Comparison of ENCODE assay signal across 22 mouse cellular contexts in genomic region chr16:7163688-7164087, GRCm38 (mm10).
DNase-seq lines count a peak whose midpoint lies in the region; ATAC-seq and TF ChIP-seq lines count a peak whose summit lies in the region.
"Had no signal": no experiment of that assay in that cellular context is flagged by ENCODE, and none has a peak within 500 bp of the region (broad histone marks: within the 10 kb centered on the region; RNA-seq: fewer than 3 reads in every experiment).

No protein-coding gene starts in this region.

- no peak for TF ChIP-seq CTCF in forebrain, postnatal 0 days (IDR thresholded peaks at IDR 0.05; ENCODE audit: low read depth)

- no peak overlapping the region for H3K4me3 ChIP-seq in forebrain, embryonic 10.5 days
- H3K4me3 ChIP-seq in forebrain, postnatal 0 days (ENCODE audit: low read depth, low read length) = no peak overlapping the region
- no peak overlapping the region for H3K4me3 ChIP-seq in hindbrain, embryonic 13.5 days
- H3K4me3 ChIP-seq in hindbrain, embryonic 10.5 days = no peak overlapping the region
- no peak overlapping the region for H3K4me3 ChIP-seq in hindbrain, embryonic 15.5 days
- no peak overlapping the region for H3K4me3 ChIP-seq in neural tube, embryonic 14.5 days (ENCODE audit: low read depth, low read length)
- H3K4me3 ChIP-seq: gastrocnemius, adult 2 months; heart, embryonic 10.5 days; intestine, embryonic 15.5 days; liver, embryonic 12.5 days; stomach, embryonic 15.5 days had no signal

- no peaks in the 10 kb centered on the region for H3K36me3 ChIP-seq in forebrain, embryonic 10.5 days (replicated peaks)
- H3K36me3 ChIP-seq in forebrain, postnatal 0 days (ENCODE audit: insufficient read depth) = no peaks in the 10 kb centered on the region
- H3K36me3 ChIP-seq in hindbrain, embryonic 13.5 days = no peaks in the 10 kb centered on the region
- no peaks in the 10 kb centered on the region for H3K36me3 ChIP-seq in hindbrain, embryonic 10.5 days
- no peaks in the 10 kb centered on the region for H3K36me3 ChIP-seq in hindbrain, embryonic 15.5 days
- H3K36me3 ChIP-seq in neural tube, embryonic 14.5 days (ENCODE audit: control insufficient read depth, insufficient read depth, low read length) = no peaks in the 10 kb centered on the region
- H3K36me3 ChIP-seq: heart, embryonic 10.5 days; intestine, embryonic 15.5 days; liver, embryonic 12.5 days; stomach, embryonic 15.5 days had no signal

- ATAC-seq in forebrain, postnatal 0 days = no peak
- no peak for ATAC-seq in hindbrain, embryonic 13.5 days (ENCODE audit: low FRiP score)
- no peak for ATAC-seq in hindbrain, embryonic 15.5 days (ENCODE audit: low FRiP score, low read depth)
- ATAC-seq in neural tube, embryonic 14.5 days (ENCODE audit: low read depth) = peak; percentile 56; the same call in 1 of the 2 replicates
- ATAC-seq: intestine, embryonic 15.5 days; liver, embryonic 12.5 days had no signal

- peaks cover 43% of the 10 kb centered on the region for H3K4me1 ChIP-seq in forebrain, embryonic 10.5 days
- no peaks in the 10 kb centered on the region for H3K4me1 ChIP-seq in forebrain, postnatal 0 days (ENCODE audit: insufficient read depth)
- H3K4me1 ChIP-seq in hindbrain, embryonic 13.5 days (replicated peaks) = peaks cover 41% of the 10 kb centered on the region
- peaks cover 4% of the 10 kb centered on the region; the same call in 1 of the 2 replicates for H3K4me1 ChIP-seq in hindbrain, embryonic 10.5 days (replicated peaks)
- H3K4me1 ChIP-seq in hindbrain, embryonic 15.5 days (replicated peaks) = peaks cover 24% of the 10 kb centered on the region
- peaks cover 26% of the 10 kb centered on the region for H3K4me1 ChIP-seq in neural tube, embryonic 14.5 days (ENCODE audit: control insufficient read depth, insufficient read depth, low read length)
- H3K4me1 ChIP-seq: intestine, embryonic 15.5 days; liver, embryonic 12.5 days; stomach, embryonic 15.5 days had no signal

- DNase-seq in forebrain, embryonic 10.5 days (ENCODE audit: extremely low spot score, low spot score) = no peak
- no peak for DNase-seq in forebrain, postnatal 0 days
- no peak for DNase-seq in hindbrain, embryonic 10.5 days (ENCODE audit: low spot score)
- no peak for DNase-seq in layer of hippocampus, adult 9-11 months
- DNase-seq: adrenal gland, postnatal 10 days; cerebellum, adult 2 months; cerebellum, postnatal 36 days; embryo, embryonic 11 days; gastrocnemius, adult 2 months; heart, postnatal 4 days; kidney, adult 8-10 months; kidney, postnatal 10 days; lung, adult 18-20 months; lung, postnatal 14 days; thymus, postnatal 25 days had no signal

- H3K27me3 ChIP-seq in forebrain, embryonic 10.5 days (ENCODE audit: poor library complexity, severe bottlenecking) = no peaks in the 10 kb centered on the region
- no peaks in the 10 kb centered on the region for H3K27me3 ChIP-seq in forebrain, postnatal 0 days (ENCODE audit: insufficient read depth, low read length)
- no peaks in the 10 kb centered on the region for H3K27me3 ChIP-seq in hindbrain, embryonic 13.5 days
- H3K27me3 ChIP-seq in hindbrain, embryonic 10.5 days (ENCODE audit: insufficient read depth, poor library complexity, severe bottlenecking) = no peaks in the 10 kb centered on the region
- H3K27me3 ChIP-seq in hindbrain, embryonic 15.5 days = no peaks in the 10 kb centered on the region
- H3K27me3 ChIP-seq in neural tube, embryonic 14.5 days (ENCODE audit: control insufficient read depth, insufficient read depth, low read length) = no peaks in the 10 kb centered on the region
- H3K27me3 ChIP-seq: intestine, embryonic 15.5 days; liver, embryonic 12.5 days; stomach, embryonic 15.5 days had no signal

- WGBS in forebrain, embryonic 10.5 days = 85% methylated on average over 4 of the region's 4 CpGs
- WGBS in forebrain, postnatal 0 days = 76% methylated on average over 4 of the region's 4 CpGs
- WGBS in hindbrain, embryonic 13.5 days = 78% methylated on average over 4 of the region's 4 CpGs
- WGBS in hindbrain, embryonic 10.5 days = 86% methylated on average over 4 of the region's 4 CpGs
- WGBS in hindbrain, embryonic 15.5 days = 62% methylated on average over 4 of the region's 4 CpGs
- 59% methylated on average over 4 of the region's 4 CpGs for WGBS in neural tube, embryonic 14.5 days

- no peak overlapping the region for H3K9ac ChIP-seq in forebrain, postnatal 0 days
- no peak overlapping the region for H3K9ac ChIP-seq in hindbrain, embryonic 13.5 days
- no peak overlapping the region for H3K9ac ChIP-seq in hindbrain, embryonic 15.5 days
- H3K9ac ChIP-seq in neural tube, embryonic 14.5 days (replicated peaks; ENCODE audit: low read depth, low read length) = no peak overlapping the region
- H3K9ac ChIP-seq: intestine, embryonic 15.5 days; liver, embryonic 12.5 days; stomach, embryonic 15.5 days had no signal

- no peak overlapping the region for H3K4me2 ChIP-seq in forebrain, postnatal 0 days (ENCODE audit: low read depth)
- no peak overlapping the region for H3K4me2 ChIP-seq in hindbrain, embryonic 13.5 days
- H3K4me2 ChIP-seq in hindbrain, embryonic 15.5 days = no peak overlapping the region
- H3K4me2 ChIP-seq in neural tube, embryonic 14.5 days (ENCODE audit: low read depth, low read length) = no peak overlapping the region
- H3K4me2 ChIP-seq: intestine, embryonic 15.5 days; liver, embryonic 12.5 days; stomach, embryonic 15.5 days had no signal

- H3K27ac ChIP-seq in forebrain, embryonic 10.5 days = peak overlapping the region; percentile 57
- H3K27ac ChIP-seq in forebrain, postnatal 0 days (ENCODE audit: low read depth, low read length) = no peak overlapping the region
- H3K27ac ChIP-seq in hindbrain, embryonic 13.5 days = peak overlapping the region; percentile 84
- H3K27ac ChIP-seq in hindbrain, embryonic 10.5 days = no peak overlapping the region
- peak overlapping the region; percentile 58 for H3K27ac ChIP-seq in hindbrain, embryonic 15.5 days (replicated peaks)
- peak overlapping the region; percentile 67 for H3K27ac ChIP-seq in neural tube, embryonic 14.5 days (ENCODE audit: low read depth, low read length)
- H3K27ac ChIP-seq: gastrocnemius, adult 2 months; heart, embryonic 10.5 days; intestine, embryonic 15.5 days; liver, embryonic 12.5 days; stomach, embryonic 15.5 days had no signal

- H3K9me3 ChIP-seq in forebrain, embryonic 10.5 days = no peaks in the 10 kb centered on the region
- H3K9me3 ChIP-seq in forebrain, postnatal 0 days (ENCODE audit: low read length) = no peaks in the 10 kb centered on the region
- no peaks in the 10 kb centered on the region for H3K9me3 ChIP-seq in hindbrain, embryonic 13.5 days
- H3K9me3 ChIP-seq in hindbrain, embryonic 10.5 days = no peaks in the 10 kb centered on the region
- no peaks in the 10 kb centered on the region for H3K9me3 ChIP-seq in hindbrain, embryonic 15.5 days
- no peaks in the 10 kb centered on the region for H3K9me3 ChIP-seq in neural tube, embryonic 14.5 days (ENCODE audit: control insufficient read depth, low read length)
- H3K9me3 ChIP-seq: heart, embryonic 10.5 days; intestine, embryonic 15.5 days; liver, embryonic 12.5 days; stomach, embryonic 15.5 days had no signal

Comparison
In these comparisons a context has a peak if more than half of its experiments do, and no peak if none do; other contexts are left out.
1. H3K27ac ChIP-seq: peak in forebrain, embryonic 10.5 days (single experiment), hindbrain, embryonic 13.5 days (single experiment), hindbrain, embryonic 15.5 days (single experiment) and neural tube, embryonic 14.5 days (single experiment); none in forebrain, postnatal 0 days (single experiment) and hindbrain, embryonic 10.5 days (single experiment).